Mouse (Mus musculus): ENCODE measurements around the gene Il18.

- TF ChIP-seq POLR2A (IDR thresholded peaks at IDR 0.05; ENCODE audit: low read depth, low read length) (no peak), CTCF (conservative IDR thresholded peaks at IDR 0.05; ENCODE audit: insufficient read depth, insufficient read length, low read depth, low read length) (no peak)
Measured at GRCm38 (mm10) chr9:50561918-50562360, 7.3 kb downstream of the Il18 start.

Data from kidney, adult 2 months (tissue).